Comparison of ENCODE assay signal across 21 mouse cellular contexts in the genomic region with DNA sequence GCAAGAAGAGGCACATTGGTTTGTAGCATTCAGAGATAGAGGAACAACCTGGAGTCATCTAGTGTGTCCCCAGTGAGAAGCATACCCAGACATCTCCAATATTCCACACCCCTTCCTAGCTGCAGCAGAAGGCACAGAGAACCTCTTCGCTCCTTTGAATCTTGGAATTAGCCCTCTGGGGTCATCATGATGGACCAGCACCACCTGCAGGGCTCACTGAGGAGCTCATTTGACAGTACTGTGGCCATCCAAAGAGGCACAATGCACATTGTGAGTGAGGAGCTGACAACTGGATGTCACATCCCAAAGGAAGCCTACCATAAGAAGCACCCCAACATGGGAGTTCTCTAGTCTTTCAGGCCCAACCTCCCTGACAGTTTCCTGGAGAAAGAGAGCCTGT. TPM values are rescaled to one million over a fixed set of nuclear protein-coding genes. Genes with fewer than 3 reads are reported as not detected.
A peak's percentile ranks its signal among the peaks of the same experiment; 100 is the strongest.
DNase-seq lines count a peak whose midpoint lies in the region; ATAC-seq and TF ChIP-seq lines count a peak whose summit lies in the region.
"Had no signal": no experiment of that assay in that cellular context is flagged by ENCODE, and none has a peak within 500 bp of the region (broad histone marks: within the 10 kb centered on the region; RNA-seq: fewer than 3 reads in every experiment).

No protein-coding gene starts in this region.

- no peak overlapping the region for H3K4me3 ChIP-seq in heart, postnatal 0 days (ENCODE audit: low read depth, low read length)
- no peak overlapping the region for H3K4me3 ChIP-seq in lung, postnatal 0 days (ENCODE audit: low read depth, low read length)
- no peak overlapping the region for H3K4me3 ChIP-seq in stomach, postnatal 0 days (ENCODE audit: low read depth, low read length)
- H3K4me3 ChIP-seq: forebrain, embryonic 13.5 days; heart, embryonic 15.5 days; hindbrain, embryonic 10.5 days; midbrain, embryonic 10.5 days; stomach, embryonic 15.5 days had no signal

- H3K4me2 ChIP-seq in heart, postnatal 0 days (ENCODE audit: low read depth, low read length) = no peak overlapping the region
- no peak overlapping the region for H3K4me2 ChIP-seq in lung, postnatal 0 days (replicated peaks; ENCODE audit: low read depth, low read length)
- no peak overlapping the region for H3K4me2 ChIP-seq in stomach, postnatal 0 days (replicated peaks; ENCODE audit: low read depth)
- H3K4me2 ChIP-seq: forebrain, embryonic 13.5 days; heart, embryonic 15.5 days; stomach, embryonic 15.5 days had no signal

- H3K9ac ChIP-seq in heart, postnatal 0 days (replicated peaks; ENCODE audit: low read depth, low read length) = no peak overlapping the region
- H3K9ac ChIP-seq in lung, postnatal 0 days (replicated peaks; ENCODE audit: low read depth) = no peak overlapping the region
- no peak overlapping the region for H3K9ac ChIP-seq in stomach, postnatal 0 days (ENCODE audit: low read length)
- H3K9ac ChIP-seq: forebrain, embryonic 13.5 days; heart, embryonic 15.5 days; stomach, embryonic 15.5 days had no signal

- intact Hi-C loops in heart, postnatal 14 days (cut with DNase I) = no loop called here

- ATAC-seq in heart, postnatal 0 days (ENCODE audit: insufficient read depth, low read depth) = no peak
- no peak for ATAC-seq in lung, postnatal 0 days
- no peak for ATAC-seq in stomach, postnatal 0 days (ENCODE audit: low FRiP score, low TSS enrichment)
- ATAC-seq: forebrain, embryonic 13.5 days; hindbrain, postnatal 0 days had no signal

- H3K9me3 ChIP-seq in heart, postnatal 0 days (replicated peaks; ENCODE audit: control insufficient read depth, low read length) = no peaks in the 10 kb centered on the region
- no peaks in the 10 kb centered on the region for H3K9me3 ChIP-seq in lung, postnatal 0 days (ENCODE audit: low read length)
- no peaks in the 10 kb centered on the region for H3K9me3 ChIP-seq in stomach, postnatal 0 days (ENCODE audit: control insufficient read depth, low read length)
- H3K9me3 ChIP-seq: forebrain, embryonic 13.5 days; heart, embryonic 15.5 days; hindbrain, embryonic 10.5 days; midbrain, embryonic 10.5 days; stomach, embryonic 15.5 days had no signal

- TF ChIP-seq EP300 in heart, postnatal 0 days (IDR thresholded peaks at IDR 0.05; ENCODE audit: low read depth) = no peak
- no peak for TF ChIP-seq EP300 in lung, postnatal 0 days (IDR thresholded peaks at IDR 0.05)
- TF ChIP-seq EP300 in stomach, postnatal 0 days (optimal IDR thresholded peaks at IDR 0.05) = no peak

- no peaks in the 10 kb centered on the region for H3K36me3 ChIP-seq in heart, postnatal 0 days (replicated peaks; ENCODE audit: control insufficient read depth, insufficient read depth, low read length)
- no peaks in the 10 kb centered on the region for H3K36me3 ChIP-seq in lung, postnatal 0 days (ENCODE audit: insufficient read depth, low read length)
- no peaks in the 10 kb centered on the region for H3K36me3 ChIP-seq in stomach, postnatal 0 days (ENCODE audit: control insufficient read depth, insufficient read depth, low read length)
- H3K36me3 ChIP-seq: heart, embryonic 15.5 days; hindbrain, embryonic 10.5 days; midbrain, embryonic 10.5 days; stomach, embryonic 15.5 days had no signal

- no peaks in the 10 kb centered on the region for H3K4me1 ChIP-seq in heart, postnatal 0 days (ENCODE audit: control insufficient read depth, insufficient read depth)
- H3K4me1 ChIP-seq in lung, postnatal 0 days (ENCODE audit: insufficient read depth, low read depth, low read length) = no peaks in the 10 kb centered on the region
- H3K4me1 ChIP-seq in stomach, postnatal 0 days (replicated peaks; ENCODE audit: control insufficient read depth, insufficient read depth) = no peaks in the 10 kb centered on the region
- H3K4me1 ChIP-seq: forebrain, embryonic 13.5 days; heart, embryonic 15.5 days; hindbrain, embryonic 10.5 days; midbrain, embryonic 10.5 days; stomach, embryonic 15.5 days had no signal

- no peak overlapping the region for H3K27ac ChIP-seq in heart, postnatal 0 days (ENCODE audit: low read depth)
- H3K27ac ChIP-seq in lung, postnatal 0 days (ENCODE audit: low read length) = no peak overlapping the region
- no peak overlapping the region for H3K27ac ChIP-seq in stomach, postnatal 0 days (replicated peaks)
- H3K27ac ChIP-seq: forebrain, embryonic 13.5 days; heart, embryonic 15.5 days; hindbrain, embryonic 10.5 days; hindbrain, postnatal 0 days; midbrain, embryonic 10.5 days; stomach, embryonic 15.5 days had no signal

- TF ChIP-seq CTCF in heart, postnatal 0 days (IDR thresholded peaks at IDR 0.05; ENCODE audit: low read depth) = peak; percentile 27; the same call in 1 of the 2 replicates
- TF ChIP-seq CTCF in lung, postnatal 0 days (IDR thresholded peaks at IDR 0.05) = peak; percentile 40
- TF ChIP-seq CTCF in stomach, postnatal 0 days (IDR thresholded peaks at IDR 0.05; ENCODE audit: low read depth) = peak; percentile 44

- 68% methylated on average over 1 of the region's 1 CpGs for WGBS in heart, postnatal 0 days
- 83% methylated on average over 1 of the region's 1 CpGs for WGBS in lung, postnatal 0 days
- WGBS in stomach, postnatal 0 days = 87% methylated on average over 1 of the region's 1 CpGs

- no peaks in the 10 kb centered on the region for H3K27me3 ChIP-seq in heart, postnatal 0 days (ENCODE audit: control insufficient read depth, insufficient read depth, low read length)
- no peaks in the 10 kb centered on the region for H3K27me3 ChIP-seq in lung, postnatal 0 days (replicated peaks; ENCODE audit: insufficient read depth, low read length)
- no peaks in the 10 kb centered on the region for H3K27me3 ChIP-seq in stomach, postnatal 0 days (ENCODE audit: control insufficient read depth, insufficient read depth, low read length)
- H3K27me3 ChIP-seq: CH12.LX; forebrain, embryonic 13.5 days; heart, embryonic 15.5 days; stomach, embryonic 15.5 days had no signal

- DNase-seq in heart, postnatal 0 days (ENCODE audit: low spot score) = no peak
- no peak for DNase-seq in heart, postnatal 14 days
- DNase-seq in kidney, postnatal 25 days = peak; percentile 37 to 56
- no peak for DNase-seq in kidney, adult 18-20 months
- DNase-seq in lung, postnatal 0 days (ENCODE audit: low spot score) = no peak
- DNase-seq in lung, postnatal 4 days = no peak
- no peak for DNase-seq in stomach, postnatal 0 days (ENCODE audit: low spot score)
- DNase-seq in cerebellum, postnatal 14 days = no peak
- DNase-seq: cerebellum, adult 2 months; gastrocnemius, postnatal 10 days; heart, adult 18-20 months; retina, postnatal 1 day; thymus, adult 2 months had no signal

RNA-seq across cellular contexts. Expression of a gene that starts 50.2 kb away (rescaled TPM):
- total RNA-seq in heart, postnatal 0 days (2014; rRNA removed; ENCODE audit: low replicate concordance) = 3.5 and 11.8 TPM in 2 replicates
- 3.4 and 3.5 TPM in 2 replicates for polyA plus RNA-seq in heart, postnatal 0 days (2015; fragmentation: Nextera tagmentation; extraction: Ambion mirVana)
- total RNA-seq in heart, postnatal 14 days (2021) = 1 to 10 TPM; 8.6 TPM
- 8.7 and 12.3 TPM in 2 replicates for polyA plus RNA-seq in lung, postnatal 0 days (2015; fragmentation: Nextera tagmentation; extraction: Ambion mirVana)
- polyA plus RNA-seq in stomach, postnatal 0 days (2015; fragmentation: Nextera tagmentation; extraction: Ambion mirVana) = 6.9 and 7.0 TPM in 2 replicates
- total RNA-seq: CH12.LX, MEL had no signal

Comparison
In these comparisons a context has a peak if more than half of its experiments do, and no peak if none do; other contexts are left out.
1. DNase-seq: peak in kidney, postnatal 25 days (2 of 2); none in heart, postnatal 0 days (single experiment), heart, postnatal 14 days (0 of 2), kidney, adult 18-20 months (single experiment), lung, postnatal 0 days (single experiment), lung, postnatal 4 days (0 of 2), stomach, postnatal 0 days (single experiment) and cerebellum, postnatal 14 days (0 of 2).
2. Peak in every context shown above with its lines, with median percentiles within 50 percentile points of each other: CTCF ChIP-seq.